18 mouse cellular contexts compared by ENCODE assay signal in genomic region chrX:93749165-93749564, GRCm38 (mm10).
"Had no signal": no experiment of that assay in that cellular context is flagged by ENCODE, and none has a peak within 500 bp of the region (broad histone marks: within the 10 kb centered on the region; RNA-seq: fewer than 3 reads in every experiment).

No protein-coding gene starts in this region.

- H3K27ac ChIP-seq: lung, embryonic 15.5 days; midbrain, embryonic 12.5 days; midbrain, embryonic 15.5 days; neural tube, embryonic 12.5 days; neural tube, embryonic 15.5 days had no signal

- H3K4me3 ChIP-seq: lung, embryonic 15.5 days; midbrain, embryonic 12.5 days; midbrain, embryonic 15.5 days; neural tube, embryonic 12.5 days; neural tube, embryonic 15.5 days had no signal

- H3K27me3 ChIP-seq: lung, embryonic 15.5 days; midbrain, embryonic 12.5 days; midbrain, embryonic 15.5 days; neural tube, embryonic 12.5 days; neural tube, embryonic 15.5 days had no signal

- H3K9me3 ChIP-seq: lung, embryonic 15.5 days; midbrain, embryonic 12.5 days; midbrain, embryonic 15.5 days; neural tube, embryonic 12.5 days; neural tube, embryonic 15.5 days had no signal

- H3K4me1 ChIP-seq: lung, embryonic 15.5 days; midbrain, embryonic 12.5 days; midbrain, embryonic 15.5 days; neural tube, embryonic 12.5 days; neural tube, embryonic 15.5 days had no signal

- ATAC-seq: intestine, embryonic 16.5 days; midbrain, embryonic 15.5 days had no signal

- H3K36me3 ChIP-seq: lung, embryonic 15.5 days; midbrain, embryonic 15.5 days; neural tube, embryonic 12.5 days; neural tube, embryonic 15.5 days had no signal

- DNase-seq: kidney, adult 18-20 months; kidney, adult 9 months; kidney, postnatal 14 days; kidney, postnatal 4 days; lung, adult 18-20 months; lung, postnatal 36 days; right cerebral cortex, adult 18-20 months; right cerebral cortex, postnatal 14 days; spleen, adult 18-20 months; thymus, adult 18-20 months; thymus, postnatal 14 days; thymus, postnatal 4 days had no signal

- H3K9ac ChIP-seq: lung, embryonic 15.5 days; midbrain, embryonic 12.5 days; midbrain, embryonic 15.5 days; neural tube, embryonic 12.5 days; neural tube, embryonic 15.5 days had no signal

- H3K4me2 ChIP-seq: lung, embryonic 15.5 days; midbrain, embryonic 12.5 days; midbrain, embryonic 15.5 days; neural tube, embryonic 12.5 days; neural tube, embryonic 15.5 days had no signal
